Mouse (Mus musculus): ENCODE data around the gene Mapkapk5.
"Not testable (repeated sequence)": the region's sequence is repeated elsewhere in the genome, so short reads cannot be mapped to it uniquely, and the experiment has no call there.

Gene Mapkapk5

GRCm38 (mm10) chr5:121566035-121566681 is 20.5 kb upstream of the Mapkapk5 start:
- in situ Hi-C loops (cut with MboI; ENCODE audit: unreplicated experiment in 2 of 2), result no loop called here

- in situ Hi-C loops (cut with MboI; ENCODE audit: unreplicated experiment in 2 of 2), result loop anchor here in 1 of 2 experiments (5.0 kb wide), 1 partner anchor 33 kb away; no protein-coding TSS in a partner anchor
Measured at GRCm38 (mm10) chr5:121564468-121564895, 18.8 kb upstream of the Mapkapk5 start.

DNA sequence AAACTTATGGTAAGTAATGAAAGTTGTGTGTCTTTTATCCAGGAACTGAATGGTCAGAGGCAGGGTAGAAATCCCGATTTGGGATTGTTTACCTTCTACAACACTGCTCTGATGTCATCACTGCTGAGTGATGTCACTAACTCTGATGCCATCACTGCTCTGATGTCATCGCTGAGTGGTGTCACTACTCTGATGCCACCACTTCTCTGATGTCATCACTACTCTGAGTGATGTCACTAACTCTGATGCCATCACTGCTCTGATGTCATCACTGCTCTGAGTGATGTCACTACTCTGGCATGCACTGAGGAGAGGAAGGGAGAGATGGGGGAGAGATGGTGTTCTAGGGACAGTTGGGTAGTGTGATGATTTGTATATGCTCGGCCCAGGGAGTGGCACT is 16.7 kb upstream of the Mapkapk5 start:
- in situ Hi-C loops (cut with MboI; ENCODE audit: unreplicated experiment in 2 of 2), result loop anchor here in 1 of 2 experiments (5.0 kb wide), 1 partner anchor 35 kb away; no protein-coding TSS in a partner anchor

DNA sequence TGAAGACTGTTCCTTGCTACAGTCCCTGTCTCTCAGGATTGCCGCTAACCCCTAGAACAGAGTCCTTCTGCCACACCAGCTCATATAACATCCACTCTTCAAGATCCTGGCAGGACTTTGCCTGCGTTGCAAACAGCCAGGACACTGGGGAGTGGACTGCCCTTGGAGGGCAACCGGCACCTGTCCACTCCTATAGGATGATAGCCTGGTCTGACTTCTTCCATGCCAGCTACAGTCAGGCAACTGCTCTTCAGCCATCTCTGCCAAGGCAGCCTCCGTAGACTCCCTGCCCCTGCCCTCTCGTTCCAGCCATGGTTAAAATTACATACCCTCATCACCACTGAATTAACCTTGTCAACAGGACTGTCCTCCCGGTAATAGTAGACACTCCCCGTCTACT is 3.5 kb upstream of the Mapkapk5 start:
- in situ Hi-C loops (cut with MboI; ENCODE audit: unreplicated experiment in 2 of 2), result loop anchor here (5.0 to 10.0 kb wide), 2 partner anchors 56 to 58 kb away; no protein-coding TSS in a partner anchor

- in situ Hi-C loops (cut with MboI; ENCODE audit: unreplicated experiment in 2 of 2), result loop anchor here (5.0 to 10.0 kb wide), 2 partner anchors 58 to 60 kb away; no protein-coding TSS in a partner anchor
Measured at GRCm38 (mm10) chr5:121547084-121547483, 1.4 kb upstream of the Mapkapk5 start.

- in situ Hi-C loops (cut with MboI; ENCODE audit: unreplicated experiment in 2 of 2), result loop anchor here (5.0 to 10.0 kb wide), 2 partner anchors 58 to 61 kb away; no protein-coding TSS in a partner anchor
Measured at GRCm38 (mm10) chr5:121546530-121546895, 808 bp upstream of the Mapkapk5 start.

DNA sequence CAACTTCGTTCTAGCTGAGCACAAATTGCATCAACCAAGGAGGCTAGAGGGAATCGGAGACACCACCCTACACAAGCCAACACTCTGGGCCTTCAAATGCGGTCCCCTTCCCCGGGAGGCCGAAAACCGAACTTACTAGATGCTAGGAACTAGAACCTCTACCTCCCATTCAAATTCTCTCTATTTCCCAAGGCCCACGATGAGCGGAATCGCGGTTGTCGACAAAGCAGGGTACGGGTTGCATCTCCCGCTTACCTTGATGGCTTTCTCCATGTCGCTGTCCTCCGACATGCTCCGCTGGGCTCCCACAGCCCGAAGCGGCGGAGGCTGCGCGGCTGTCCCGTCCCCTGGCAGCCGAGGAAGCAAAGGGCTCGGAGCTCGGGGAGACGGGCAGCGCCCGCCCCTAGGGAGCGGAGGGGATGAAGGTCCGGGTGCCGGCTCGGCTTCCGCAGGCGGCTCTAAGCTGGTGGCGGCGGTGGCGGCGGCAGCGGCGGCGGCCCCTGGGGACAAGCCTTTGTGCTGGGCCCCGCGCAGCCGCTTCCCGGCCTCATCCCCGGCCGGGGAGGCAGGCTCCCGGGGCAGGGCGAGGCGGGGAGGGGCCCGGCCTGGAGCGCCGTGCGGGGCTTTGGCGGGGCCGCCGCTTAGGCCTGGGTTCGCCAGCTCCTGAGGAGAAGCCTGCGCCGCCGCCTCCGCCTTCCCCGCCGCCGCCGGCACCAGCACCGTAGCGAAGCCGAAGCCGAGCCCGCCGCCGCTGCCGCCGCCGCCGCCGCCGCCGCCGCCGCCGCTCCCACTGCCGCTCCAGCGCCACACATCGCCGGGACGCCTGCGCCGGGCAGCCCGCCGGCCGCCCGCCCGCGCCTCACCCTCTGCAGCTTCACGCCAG is 554 bp downstream of the Mapkapk5 start, which contains the start of the genes Adam1a and Gm42878:
Adam1a (minus strand) TSS at position 573 of the 883 bp plus-strand sequence.
Gm42878 (minus strand) TSS at position 573 of the 883 bp plus-strand sequence.
- in situ Hi-C loops (cut with MboI; ENCODE audit: unreplicated experiment in 2 of 2), result loop anchor here (5.0 to 10.0 kb wide), 2 partner anchors 60 to 62 kb away; no protein-coding TSS in a partner anchor

GRCm38 (mm10) chr5:121543370-121543769 is 2.3 kb downstream of the Mapkapk5 start:
- in situ Hi-C loops (cut with MboI; ENCODE audit: unreplicated experiment in 2 of 2), result loop anchor here in 1 of 2 experiments (10.0 kb wide), 1 partner anchor 61 kb away; no protein-coding TSS in a partner anchor

- in situ Hi-C loops (cut with MboI; ENCODE audit: unreplicated experiment in 2 of 2), result loop anchor here in 1 of 2 experiments (10.0 kb wide), 1 partner anchor 64 kb away; no protein-coding TSS in a partner anchor
Measured at GRCm38 (mm10) chr5:121541235-121541634, 4.5 kb downstream of the Mapkapk5 start.

- in situ Hi-C loops (cut with MboI; ENCODE audit: unreplicated experiment in 2 of 2), result loop anchor here in 1 of 2 experiments (10.0 kb wide), 1 partner anchor 65 kb away; no protein-coding TSS in a partner anchor
Measured at GRCm38 (mm10) chr5:121540066-121540465, 5.6 kb downstream of the Mapkapk5 start.

DNA sequence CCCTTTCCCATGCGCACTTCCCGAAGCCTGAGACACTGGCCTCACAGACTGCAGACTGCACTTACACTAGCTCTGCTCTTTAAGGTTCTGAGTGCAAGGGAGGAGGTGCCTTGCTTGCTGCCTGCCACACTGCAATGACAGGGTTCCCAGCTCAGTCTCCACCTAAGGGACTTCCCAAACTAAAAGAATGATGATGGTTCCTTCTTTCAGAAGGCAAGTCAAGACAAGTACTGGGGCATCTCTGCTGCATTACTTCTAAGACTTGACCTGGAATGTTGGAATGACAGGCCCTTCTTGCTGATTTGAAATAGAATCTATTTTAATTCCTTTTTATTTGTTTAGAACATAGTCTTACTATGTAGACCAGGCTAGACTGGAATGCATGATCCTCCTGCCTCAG is 8.1 kb downstream of the Mapkapk5 start:
- in situ Hi-C loops (cut with MboI; ENCODE audit: unreplicated experiment in 2 of 2), result no loop called here

DNA sequence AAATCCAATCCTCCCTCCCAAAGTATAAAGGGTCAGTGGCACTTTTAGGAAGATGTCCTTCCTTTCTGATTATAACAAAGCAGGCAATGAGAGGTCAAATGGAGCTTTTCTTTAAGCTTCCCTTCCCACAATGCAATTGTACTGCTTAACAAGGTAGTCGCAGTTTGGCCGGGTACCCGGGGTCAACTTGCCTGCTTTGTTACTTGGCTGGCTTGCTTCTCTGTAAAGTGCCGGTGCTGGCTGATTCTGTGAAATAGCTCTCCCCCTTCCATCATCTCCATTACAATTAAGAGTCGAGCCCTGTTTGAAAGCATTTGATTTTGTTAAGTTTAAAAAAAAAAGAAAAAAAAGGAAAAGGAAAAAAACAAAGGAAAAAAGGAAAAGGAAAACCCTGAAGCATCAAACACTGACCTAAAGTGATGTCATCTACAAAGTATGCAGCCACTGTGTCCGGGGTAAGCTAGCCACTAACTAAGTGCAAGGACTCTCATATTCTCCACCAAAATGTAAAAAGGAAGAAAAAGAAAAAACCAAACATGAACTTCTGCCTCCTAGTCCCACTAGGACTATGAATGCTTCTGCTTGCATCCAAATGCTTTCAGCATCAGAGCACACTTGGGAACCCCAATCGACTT is 8.7 kb downstream of the Mapkapk5 start:
- in situ Hi-C loops (cut with MboI; ENCODE audit: unreplicated experiment in 2 of 2), result no loop called here

DNA sequence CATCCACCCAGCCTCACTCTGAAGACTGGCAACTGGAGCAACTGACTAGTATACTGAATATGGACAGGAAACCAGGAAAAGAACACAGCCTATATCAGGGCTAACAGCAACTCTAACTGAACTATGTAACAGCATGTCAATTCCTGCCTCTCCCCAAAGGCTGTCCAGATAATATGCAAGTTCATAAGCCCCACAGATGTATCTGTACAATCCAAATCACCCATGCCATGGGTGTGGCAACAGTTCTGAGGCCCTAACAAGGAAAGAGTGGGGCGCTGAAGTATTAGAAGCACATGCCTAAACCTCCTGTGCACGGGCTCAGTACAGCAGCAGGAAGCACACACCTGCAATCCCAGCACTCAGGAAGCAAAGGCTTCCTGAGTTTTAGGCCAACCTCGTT is 10.6 kb downstream of the Mapkapk5 start:
- in situ Hi-C loops (cut with MboI; ENCODE audit: unreplicated experiment in 2 of 2), result no loop called here

DNA sequence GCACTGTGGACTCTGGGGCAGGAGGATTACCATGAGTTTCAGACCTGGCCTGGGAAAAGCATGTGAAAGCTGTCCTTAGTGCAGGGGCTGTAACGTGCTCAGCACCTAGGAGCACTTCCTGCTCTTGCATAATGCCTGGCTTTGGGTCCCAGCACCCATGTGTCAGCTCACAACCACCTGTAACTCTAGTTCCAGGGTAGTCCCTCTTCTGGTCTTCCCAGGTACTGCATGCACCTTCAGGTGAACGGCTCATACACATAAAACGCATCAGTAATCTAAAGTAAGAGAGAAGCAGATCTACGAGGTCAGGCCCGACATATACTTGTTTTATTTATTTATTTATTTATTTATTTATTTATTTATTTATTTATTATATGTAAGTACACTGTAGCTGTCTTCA is 11.2 kb downstream of the Mapkapk5 start:
- in situ Hi-C loops (cut with MboI; ENCODE audit: unreplicated experiment in 2 of 2), result no loop called here

DNA sequence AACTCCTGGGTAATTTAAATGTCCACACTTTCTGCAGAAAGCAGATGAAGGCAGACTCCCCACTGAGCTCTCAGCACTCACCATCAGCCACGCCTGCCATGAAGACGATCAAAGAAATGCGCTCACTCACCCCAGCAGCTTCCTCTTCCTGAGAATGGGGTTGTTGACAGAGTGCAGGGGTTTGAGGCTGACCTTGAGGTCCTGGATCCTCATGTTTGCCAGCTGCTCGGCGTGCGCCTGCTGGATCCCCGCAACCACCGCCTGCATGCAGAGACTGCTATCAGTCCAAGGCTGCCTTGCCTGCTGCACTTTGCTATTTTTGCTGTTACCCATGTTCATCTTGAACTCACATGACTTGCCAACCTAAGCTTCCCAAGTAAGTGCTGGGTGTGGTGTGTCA is 18.7 kb downstream of the Mapkapk5 start:
- in situ Hi-C loops (cut with MboI; ENCODE audit: unreplicated experiment in 2 of 2), result no loop called here

GRCm38 (mm10) chr5:121526526-121526925 is 19.2 kb downstream of the Mapkapk5 start:
- in situ Hi-C loops (cut with MboI; ENCODE audit: unreplicated experiment in 2 of 2), result no loop called here

DNA sequence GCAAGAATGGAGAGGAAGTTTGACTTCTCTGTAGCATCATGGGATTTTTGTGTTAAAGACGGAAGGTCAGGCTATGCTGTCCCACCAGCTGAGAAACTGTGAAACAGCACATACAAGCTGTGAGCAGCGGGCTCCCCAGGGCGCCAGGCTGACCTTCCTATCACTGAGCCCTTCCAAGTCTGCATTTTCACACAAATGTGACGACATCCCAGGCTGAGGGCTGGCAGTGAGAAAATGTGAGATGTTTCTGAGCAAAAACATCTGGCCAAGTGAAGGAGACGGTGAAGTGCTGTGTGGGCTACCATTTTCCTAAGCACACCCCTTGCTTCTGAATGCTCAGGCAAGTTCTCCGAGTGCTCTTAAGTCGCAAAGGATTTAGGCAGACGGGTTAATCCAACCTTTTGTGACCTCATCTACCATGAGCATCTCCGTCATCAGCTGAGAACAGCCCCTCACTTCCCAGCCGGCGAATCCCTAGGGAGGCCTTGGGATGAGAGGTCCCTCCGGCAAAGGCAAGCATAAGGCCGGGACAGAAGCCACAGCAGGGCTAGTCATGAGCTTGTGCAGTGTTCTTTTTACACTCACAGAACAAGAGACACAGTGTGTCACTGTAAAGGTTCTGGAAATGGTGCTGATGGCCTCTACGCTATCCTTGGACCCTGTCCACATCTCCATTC is 19.8 kb downstream of the Mapkapk5 start:
- in situ Hi-C loops (cut with MboI; ENCODE audit: unreplicated experiment in 2 of 2), result no loop called here

GRCm38 (mm10) chr5:121519758-121520157 is 25.9 kb downstream of the Mapkapk5 start:
- in situ Hi-C loops (cut with MboI; ENCODE audit: unreplicated experiment in 2 of 2), result not testable (repeated sequence)

GRCm38 (mm10) chr5:121518983-121519382 is 26.7 kb downstream of the Mapkapk5 start:
- in situ Hi-C loops (cut with MboI; ENCODE audit: unreplicated experiment in 2 of 2), result no loop called here

DNA sequence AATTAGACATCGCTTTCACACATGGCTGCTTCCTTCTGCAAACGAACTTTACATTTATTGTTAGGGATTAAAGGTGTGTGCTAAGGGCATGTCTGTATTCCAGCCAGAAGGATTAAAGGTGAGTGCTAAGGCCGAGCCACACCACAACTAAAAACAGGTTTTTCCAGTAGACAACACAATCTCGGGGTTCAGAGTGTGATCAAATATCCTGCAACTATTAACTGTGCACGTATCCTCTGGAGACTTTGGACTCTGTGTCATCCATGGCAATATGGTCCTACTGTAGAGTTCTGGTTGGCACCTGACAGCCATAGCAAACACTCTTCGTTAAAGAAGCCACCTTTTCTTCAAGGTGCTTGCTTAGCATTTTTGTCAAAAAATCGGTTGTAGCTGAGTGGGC is 35.7 kb downstream of the Mapkapk5 start:
- in situ Hi-C loops (cut with MboI; ENCODE audit: unreplicated experiment in 2 of 2), result no loop called here
